Mouse (Mus musculus) CH12.LX (cell line): ENCODE results near the gene Ssbp2.

Experiments used
- CTCF ChIP-seq, 2 experiments: IDR thresholded peaks in 1 of 2; conservative IDR thresholded peaks in 1 of 2; 2 replicates each; pipeline ENCODE4 v1.5.1; 2011 to 2012; ENCODE audit warnings: low read depth in 2 of 2, low read length in 2 of 2, improper control_type of control experiment in 1 of 2, inconsistent platforms in 1 of 2, mild to moderate bottlenecking in 1 of 2, moderate library complexity in 1 of 2
- ETS1 ChIP-seq: conservative IDR thresholded peaks from 2 replicates; pipeline ENCODE4 v1.6.1; 2012; ENCODE audit warnings: low read depth, mild to moderate bottlenecking, inconsistent platforms, low read length, improper control_type of control experiment, moderate library complexity
- KAT2A ChIP-seq: IDR thresholded peaks from 2 replicates; pipeline ENCODE4 v1.6.1; 2012; ENCODE audit warnings: low read length, improper control_type of control experiment, inconsistent platforms; ENCODE audit not compliant: insufficient replicate concordance
- POLR2A ChIP-seq: IDR thresholded peaks from 2 replicates; pipeline ENCODE4 v1.6.1; 2011; ENCODE audit warnings: low read depth, mild to moderate bottlenecking, improper control_type of control experiment, low read length
- ZKSCAN1 ChIP-seq: IDR thresholded peaks from 2 replicates; pipeline ENCODE4 v1.6.1; 2012; ENCODE audit warnings: low read depth, inconsistent platforms, low read length, improper control_type of control experiment, borderline replicate concordance

DNA sequence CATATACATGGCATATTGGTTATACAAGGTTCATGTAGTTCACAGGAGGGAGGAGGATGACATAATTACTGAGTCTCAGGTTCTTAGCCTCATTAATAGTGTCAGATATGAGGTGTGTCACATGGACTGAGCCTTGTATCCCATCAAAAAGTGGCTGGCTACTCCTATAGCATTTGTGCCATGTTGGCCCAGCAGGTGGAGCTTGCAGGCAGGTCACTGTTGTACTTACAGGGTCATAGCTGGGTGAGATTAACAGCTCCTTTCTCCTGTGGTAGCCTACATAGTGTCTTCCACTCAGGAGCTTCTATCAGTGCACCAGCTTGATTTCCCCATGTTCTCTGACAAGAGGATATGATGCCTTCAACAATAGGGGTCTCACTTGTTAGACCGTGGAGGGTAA lies 135.2 kb downstream of the Ssbp2 start:
- TF ChIP-seq POLR2A, result no peak
- TF ChIP-seq CTCF (conservative IDR thresholded peaks at IDR 0.05 in 1 of 2, IDR thresholded peaks at IDR 0.05 in 1 of 2; ENCODE audit: low read depth in 2 of 2, low read length in 2 of 2), result peak in 1 of 2 experiments; percentile 61; a peak in 2 of 4 replicates
- no peak for TF ChIP-seq ZKSCAN1
- TF ChIP-seq ETS1, result no peak
- no peak for TF ChIP-seq KAT2A
